Mouse (Mus musculus): ENCODE measurements at regions not wholly inside any gene's neighbourhood (a gene's known extent, or its start where the extent isn't known, plus 50 kb on each side); places are given as distances from the start of the nearest gene placed in this dataset.

- intact Hi-C loops (cut with DNase I): loop anchor here (1.0 kb wide), 1 partner anchor 300 kb away; no protein-coding TSS in a partner anchor
- DNase-seq (ENCODE audit: low spot score): no peak
Observed at GRCm38 (mm10) chr2:136449265-136449664, 52.4 kb upstream of the Ankef1 start.
